Mouse (Mus musculus) stomach, embryonic 16.5 days (tissue): ENCODE results near the gene Trp73. TPM values are rescaled to one million over a fixed set of nuclear protein-coding genes. Genes with fewer than 3 reads are reported as not detected.

Source experiments
- ATAC-seq: fragments of 200-750 bp; cut with Nextera tagmentation; 2 replicates; pipeline ENCODE4 v1.8.0; 2017; ENCODE audit warnings: moderate number of reproducible peaks, moderate TSS enrichment; ENCODE audit not compliant: insufficient read depth, low FRiP score
- H3K27ac ChIP-seq: fragments of 300-500 bp; sonication (generic); 2 replicates; pipeline ENCODE4 v1.5.1; 2014; ENCODE audit warnings: low read length
- H3K27me3 ChIP-seq: fragments of 300-500 bp; sonication (generic); 2 replicates; pipeline ENCODE4 v1.6.1; 2014; ENCODE audit warnings: low read length, control low read depth, mixed read lengths; ENCODE audit not compliant: control insufficient read depth, insufficient read depth
- H3K36me3 ChIP-seq: fragments of 300-500 bp; sonication (generic); 2 replicates; pipeline ENCODE4 v1.6.1; 2014; ENCODE audit warnings: low read length; ENCODE audit not compliant: control insufficient read depth, insufficient read depth
- H3K4me1 ChIP-seq: fragments of 300-500 bp; sonication (generic); 2 replicates; pipeline ENCODE4 v1.6.1; 2014; ENCODE audit warnings: low read length, control low read depth, mixed read lengths; ENCODE audit not compliant: control insufficient read depth, insufficient read depth
- H3K4me2 ChIP-seq: fragments of 300-500 bp; sonication (generic); 2 replicates; pipeline ENCODE4 v1.6.1; 2014; ENCODE audit warnings: low read depth, low read length, mixed read lengths
- H3K4me3 ChIP-seq: fragments of 300-500 bp; sonication (generic); replicated peaks from 2 replicates; pipeline ENCODE4 v1.5.1; 2014; ENCODE audit warnings: mild to moderate bottlenecking, low read length
- H3K9ac ChIP-seq: fragments of 300-500 bp; sonication (generic); 2 replicates; pipeline ENCODE4 v1.6.1; 2014; ENCODE audit warnings: low read length
- H3K9me3 ChIP-seq: fragments of 300-500 bp; sonication (generic); replicated peaks from 2 replicates; pipeline ENCODE4 v1.6.1; 2016; ENCODE audit warnings: low read length, control low read depth; ENCODE audit not compliant: control insufficient read depth
- WGBS: fragments of 180-500 bp; shearing (Covaris S2); extraction: QIAGEN DNeasy Blood & Tissue Kit; methylation state at CpG from one replicate; pipeline ENCODE4 v1.1.7; 2014; 5-methylcytosine and 5-hydroxymethylcytosine counted together
- polyA plus RNA-seq: library from polyadenylated mRNA; unstranded; fragments of >200 nt; fragmentation: Nextera tagmentation; extraction: Ambion mirVana; gene quantifications from 2 replicates; pipeline ENCODE4 v1.2.1, GENCODE M21; 2015

The Trp73 gene
- polyA plus RNA-seq, 1 experiment from 2014 or later, result 0.96 TPM

DNA sequence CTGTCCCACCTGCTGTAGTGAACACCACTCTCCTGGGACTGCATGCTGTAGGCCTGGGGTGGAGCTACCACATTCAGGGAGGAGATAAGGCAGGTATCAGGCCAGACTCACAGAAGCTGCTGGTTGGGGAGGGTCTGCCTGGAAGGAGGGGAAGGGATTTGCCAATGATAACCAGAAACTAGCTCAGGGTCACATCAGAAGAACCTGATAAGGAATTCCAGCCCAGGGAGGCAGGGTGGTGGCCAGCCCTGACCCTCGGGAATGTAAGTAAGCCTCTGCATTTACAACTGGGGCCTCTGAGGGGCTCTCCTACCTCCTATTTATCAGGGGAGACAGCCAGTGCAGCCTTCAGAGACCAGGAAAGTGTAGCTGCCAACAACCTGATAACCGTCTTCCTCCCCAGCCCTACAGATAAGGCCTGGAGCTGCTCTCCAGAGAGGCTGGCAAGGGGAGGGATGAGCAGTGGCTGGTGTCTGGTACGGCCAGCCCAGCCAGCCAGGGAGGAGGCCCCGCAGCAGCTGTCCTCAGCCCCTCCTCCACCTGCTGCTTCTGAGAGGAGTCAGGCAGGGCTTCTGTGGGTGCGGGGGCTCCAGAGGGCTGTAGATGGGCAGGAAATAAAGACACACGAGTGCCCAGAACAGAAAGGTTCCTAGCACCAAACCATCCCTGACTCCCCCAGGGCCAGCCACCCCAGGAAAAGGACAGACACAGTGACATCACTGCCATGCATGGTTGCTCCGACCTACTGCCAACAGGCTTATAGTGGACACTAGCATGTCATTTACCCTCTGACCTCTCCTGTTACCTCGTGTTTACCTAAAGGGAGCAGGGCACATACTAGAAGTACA, 116.0 kb downstream of the Trp73 start:
- no peaks in the 10 kb centered on the region for H3K27me3 ChIP-seq
- H3K36me3 ChIP-seq, result 0 out of 2 replicates have a peak, but pooled peaks cover 15% of the 10 kb centered on the region
- 8% methylated on average over 8 of the region's 8 CpGs for WGBS
- ATAC-seq, result peak; percentile 30
- peak overlapping the region; percentile 21 for H3K27ac ChIP-seq
- H3K9ac ChIP-seq, result peak overlapping the region; percentile 77
- H3K4me2 ChIP-seq, result peak overlapping the region; percentile 81
- no peaks in the 10 kb centered on the region for H3K9me3 ChIP-seq
- peak overlapping the region; percentile 65; the same call in 1 of the 2 replicates for H3K4me3 ChIP-seq
- peaks cover 39% of the 10 kb centered on the region for H3K4me1 ChIP-seq

DNA sequence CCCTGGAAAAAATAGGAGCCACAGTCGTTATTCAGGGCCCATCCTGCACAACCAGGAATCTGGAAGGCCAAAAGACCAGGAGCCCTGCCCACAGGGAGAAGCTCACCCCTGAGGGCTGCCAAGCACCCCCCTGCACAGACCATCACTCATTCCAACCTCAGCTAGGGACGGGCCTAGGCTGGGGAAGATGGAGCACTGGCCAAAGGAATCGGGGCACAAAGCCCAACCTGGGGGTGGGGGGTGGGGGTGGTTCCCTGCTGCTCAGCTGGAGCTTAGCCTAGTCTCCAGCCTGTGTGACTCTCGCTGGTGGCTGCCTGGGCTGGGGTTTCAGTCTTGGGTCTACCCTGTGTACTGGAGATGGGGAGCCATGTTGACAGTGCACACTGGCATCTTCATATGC, 117.2 kb downstream of the Trp73 start:
- no peak for ATAC-seq
- H3K4me1 ChIP-seq, result peaks cover 39% of the 10 kb centered on the region
- 42% methylated on average over 4 of the region's 4 CpGs for WGBS
- H3K4me3 ChIP-seq, result no peak overlapping the region
- H3K4me2 ChIP-seq, result no peak overlapping the region
- H3K9me3 ChIP-seq, result no peaks in the 10 kb centered on the region
- peak overlapping the region; percentile 55; the same call in 1 of the 2 replicates for H3K27ac ChIP-seq
- H3K27me3 ChIP-seq, result no peaks in the 10 kb centered on the region
- no peak overlapping the region; the same call in 1 of the 2 replicates for H3K9ac ChIP-seq
- 0 out of 2 replicates have a peak, but pooled peaks cover 15% of the 10 kb centered on the region for H3K36me3 ChIP-seq

DNA sequence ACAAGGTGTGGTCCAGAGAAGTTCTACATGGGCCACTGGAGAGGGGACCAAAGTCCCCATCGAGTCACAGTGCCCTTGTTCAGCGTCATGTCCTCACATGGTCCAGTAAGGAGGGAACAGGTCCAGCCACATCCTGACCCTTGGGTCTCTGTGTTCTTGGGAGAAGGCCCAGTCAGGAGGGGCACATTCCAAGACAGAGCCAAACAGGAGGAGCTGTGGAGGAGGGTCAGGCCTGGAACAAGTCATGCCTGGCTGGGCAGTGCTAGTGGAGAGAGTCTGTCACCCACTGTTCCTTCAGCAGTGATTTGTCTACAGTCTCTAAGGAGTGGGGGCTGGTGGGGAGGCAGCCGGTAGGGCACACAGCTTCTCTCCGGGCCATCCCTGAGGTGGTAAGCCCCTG, 117.6 kb downstream of the Trp73 start:
- no peaks in the 10 kb centered on the region for H3K27me3 ChIP-seq
- 67% methylated on average over 4 of the region's 4 CpGs for WGBS
- ATAC-seq, result no peak
- H3K9me3 ChIP-seq, result no peaks in the 10 kb centered on the region
- no peak overlapping the region for H3K4me2 ChIP-seq
- no peak overlapping the region; the same call in 1 of the 2 replicates for H3K9ac ChIP-seq
- H3K4me3 ChIP-seq, result no peak overlapping the region
- H3K4me1 ChIP-seq, result peaks cover 39% of the 10 kb centered on the region
- peak overlapping the region; percentile 55; the same call in 1 of the 2 replicates for H3K27ac ChIP-seq
- H3K36me3 ChIP-seq, result 0 out of 2 replicates have a peak, but pooled peaks cover 15% of the 10 kb centered on the region

DNA sequence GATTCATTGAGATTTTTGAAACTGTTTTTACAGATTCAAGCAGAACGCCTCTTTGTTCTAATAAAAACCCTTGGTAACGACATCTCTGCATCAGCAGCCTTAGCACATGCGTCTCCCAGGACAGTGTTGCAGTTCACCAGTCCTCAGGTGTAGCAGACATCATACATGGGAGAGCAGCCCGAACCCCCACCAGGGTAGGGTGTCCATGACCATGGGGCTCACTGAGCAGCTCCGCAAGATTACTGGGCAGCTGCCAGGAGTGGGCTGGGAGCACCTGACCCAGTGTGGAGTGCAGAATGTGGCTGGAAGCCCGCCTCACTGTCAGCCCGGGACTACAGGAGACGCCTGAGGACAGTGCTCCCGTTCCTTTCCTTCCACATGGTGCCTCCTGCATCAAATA, 118.6 kb downstream of the Trp73 start:
- 87% methylated on average over 9 of the region's 9 CpGs for WGBS
- no peaks in the 10 kb centered on the region for H3K27me3 ChIP-seq
- H3K4me2 ChIP-seq, result no peak overlapping the region
- no peak for ATAC-seq
- H3K4me1 ChIP-seq, result peaks cover 34% of the 10 kb centered on the region
- H3K9ac ChIP-seq, result no peak overlapping the region
- H3K9me3 ChIP-seq, result no peaks in the 10 kb centered on the region
- H3K27ac ChIP-seq, result no peak overlapping the region
- H3K4me3 ChIP-seq, result no peak overlapping the region
- H3K36me3 ChIP-seq, result 0 out of 2 replicates have a peak, but pooled peaks cover 15% of the 10 kb centered on the region

DNA sequence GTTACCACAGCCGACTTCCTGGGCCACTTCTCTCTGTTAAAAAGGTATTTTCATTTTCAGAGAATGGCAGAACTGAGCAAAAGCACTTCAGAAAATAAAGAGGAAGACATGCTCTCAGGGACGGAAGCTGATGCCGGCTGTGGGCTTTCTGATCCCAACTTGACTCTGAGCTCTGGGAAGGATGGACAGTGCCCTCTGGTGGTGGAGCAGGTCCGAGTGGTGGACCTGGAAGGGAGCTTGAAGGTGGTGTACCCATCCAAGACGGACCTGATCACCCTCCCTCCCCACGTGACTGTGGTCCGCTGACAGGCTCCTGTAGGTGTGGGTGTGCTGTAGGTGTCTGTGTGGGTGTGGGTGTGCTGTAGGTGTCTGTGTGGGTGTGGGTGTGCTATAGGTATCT, 120.4 kb downstream of the Trp73 start:
- Histone ChIP-seq H3K9ac (no peak overlapping the region), H3K4me2 (no peak overlapping the region), H3K36me3 (0 out of 2 replicates have a peak, but pooled peaks cover 15% of the 10 kb centered on the region), H3K9me3 (no peaks in the 10 kb centered on the region), H3K27me3 (no peaks in the 10 kb centered on the region), H3K4me1 (peaks cover 23% of the 10 kb centered on the region), H3K4me3 (no peak overlapping the region), H3K27ac (no peak overlapping the region)
- WGBS, result 71% methylated on average over 7 of the region's 7 CpGs
- ATAC-seq, result no peak

DNA sequence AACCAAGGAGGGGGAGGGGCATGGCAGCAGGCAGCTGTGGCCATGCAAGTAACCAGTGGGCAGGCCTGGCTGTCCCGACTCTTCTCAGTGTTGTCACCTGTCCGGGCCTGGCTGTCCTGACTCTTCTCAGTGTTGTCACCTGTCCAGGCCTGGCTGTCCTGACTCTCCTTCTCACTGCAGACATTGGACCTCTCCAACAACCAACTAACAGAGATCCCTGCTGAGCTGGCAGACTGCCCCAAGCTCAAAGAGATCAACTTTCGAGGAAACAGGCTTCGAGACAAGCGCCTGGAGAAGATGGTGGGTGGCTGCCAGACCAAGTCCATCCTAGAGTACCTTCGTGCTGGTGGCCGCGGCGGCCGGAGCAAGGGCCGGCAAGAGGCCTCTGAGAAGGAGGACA, 124.5 kb downstream of the Trp73 start:
- Histone ChIP-seq H3K9me3 (no peaks in the 10 kb centered on the region), H3K9ac (no peak overlapping the region), H3K4me3 (no peak overlapping the region), H3K4me1 (peaks cover 14% of the 10 kb centered on the region), H3K4me2 (no peak overlapping the region), H3K27ac (no peak overlapping the region), H3K27me3 (no peaks in the 10 kb centered on the region), H3K36me3 (0 out of 2 replicates have a peak, but pooled peaks cover 6% of the 10 kb centered on the region)
- WGBS, result 95% methylated on average over 11 of the region's 11 CpGs
- no peak for ATAC-seq

DNA sequence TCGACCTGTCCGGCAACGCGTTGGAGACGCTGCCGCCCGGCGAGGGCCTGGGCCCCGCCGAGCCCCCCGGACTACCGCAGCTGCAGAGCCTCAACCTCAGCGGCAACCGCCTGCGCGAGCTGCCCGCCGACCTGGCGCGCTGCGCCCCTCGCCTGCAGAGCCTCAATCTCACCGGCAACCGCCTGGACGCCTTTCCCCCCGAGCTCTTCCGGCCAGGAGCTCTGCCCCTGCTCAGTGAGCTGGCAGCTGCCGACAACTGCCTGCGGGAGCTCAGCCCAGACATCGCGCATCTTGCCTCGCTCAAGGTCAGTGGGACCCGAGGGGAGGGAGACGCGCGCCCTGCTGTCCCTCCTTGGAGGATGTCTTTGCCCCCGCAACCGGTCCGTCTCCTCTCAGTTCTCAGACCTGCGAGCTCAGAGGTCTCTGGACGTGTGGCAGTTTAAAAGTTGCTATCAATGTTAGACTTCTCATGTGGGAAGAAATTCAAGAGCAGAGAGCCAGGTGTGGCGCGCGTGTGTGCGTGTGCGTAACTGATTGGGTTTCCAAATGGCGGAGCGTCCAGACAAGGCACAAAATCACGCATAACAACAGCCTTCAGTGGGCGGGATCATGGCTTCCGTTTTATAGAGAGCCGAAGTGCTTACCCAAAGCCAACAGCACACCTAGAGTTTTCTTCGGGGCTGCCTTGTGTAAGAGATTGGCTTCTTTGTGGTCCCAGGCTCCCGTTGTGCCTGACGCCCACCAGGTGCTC, 127.7 kb downstream of the Trp73 start:
- peak overlapping the region; percentile 15 for H3K27ac ChIP-seq
- H3K9me3 ChIP-seq, result no peaks in the 10 kb centered on the region
- H3K27me3 ChIP-seq, result no peaks in the 10 kb centered on the region
- H3K36me3 ChIP-seq, result 0 out of 2 replicates have a peak, but pooled peaks cover 3% of the 10 kb centered on the region
- peak overlapping the region; percentile 64 for H3K4me2 ChIP-seq
- H3K4me1 ChIP-seq, result peaks cover 14% of the 10 kb centered on the region
- peak overlapping the region; percentile 97 for H3K9ac ChIP-seq
- WGBS, result 2% methylated on average over 55 of the region's 55 CpGs
- H3K4me3 ChIP-seq, result peak overlapping the region; percentile 98
- no peak for ATAC-seq

DNA sequence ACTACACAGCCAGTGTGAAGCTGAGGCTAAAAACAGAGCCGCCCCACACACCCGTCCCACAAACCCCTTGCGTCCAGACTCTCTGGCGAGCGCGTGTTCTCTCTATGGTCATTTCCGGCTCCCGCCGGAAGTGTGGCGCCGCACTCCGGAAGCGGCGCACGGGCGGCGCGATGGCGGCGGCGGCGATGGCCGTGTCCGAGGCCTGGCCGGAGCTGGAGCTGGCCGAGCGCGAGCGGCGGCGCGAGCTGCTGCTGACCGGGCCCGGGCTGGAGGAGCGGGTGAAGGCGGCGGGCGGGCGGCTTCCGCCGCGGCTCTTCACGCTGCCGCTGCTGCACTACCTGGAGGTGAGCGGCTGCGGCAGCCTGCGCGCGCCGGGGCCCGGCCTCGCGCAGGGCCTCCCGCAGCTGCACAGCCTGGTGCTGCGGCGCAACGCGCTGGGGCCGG, 128.3 kb downstream of the Trp73 start, which contains the start of gene Lrrc47:
Gene Lrrc47, plus strand, starts transcription at position 86 of the 444 bp plus-strand sequence.
- H3K4me1 ChIP-seq, result peaks cover 14% of the 10 kb centered on the region
- H3K27me3 ChIP-seq, result no peaks in the 10 kb centered on the region
- H3K4me3 ChIP-seq, result peak within 1 kb of the TSS; percentile 98
- 0 out of 2 replicates have a peak, but pooled peaks cover 3% of the 10 kb centered on the region for H3K36me3 ChIP-seq
- no peaks in the 10 kb centered on the region for H3K9me3 ChIP-seq
- H3K9ac ChIP-seq, result peak within 1 kb of the TSS; percentile 97
- under 1% methylated on average over 59 of the region's 59 CpGs for WGBS
- H3K27ac ChIP-seq, result peak within 1 kb of the TSS; percentile 15
- peak; percentile 94 for ATAC-seq
- peak within 1 kb of the TSS; percentile 75 for H3K4me2 ChIP-seq
